Mouse (Mus musculus) limb, embryonic 11.5 days (tissue): ENCODE data around the gene Tnfsf11. TPM values are rescaled to one million over a fixed set of nuclear protein-coding genes. Genes with fewer than 3 reads are reported as not detected.

ENCODE experiments used
- ATAC-seq: fragments of 200-750 bp; cut with Nextera tagmentation; 2 replicates; pipeline ENCODE4 v1.8.0; 2017; ENCODE audit warnings: low read depth; ENCODE audit not compliant: insufficient number of reproducible peaks, low FRiP score, low TSS enrichment
- DNase-seq: peaks from one replicate; pipeline ENCODE4 v3.0.0-alpha.2; 2015; ENCODE audit warnings: low spot score
- H3K27ac ChIP-seq: fragments of 300-500 bp; sonication (generic); replicated peaks from 2 replicates; pipeline ENCODE4 v1.5.1; 2014; ENCODE audit warnings: low read depth, mild to moderate bottlenecking, low read length
- H3K27me3 ChIP-seq: fragments of 300-500 bp; sonication (generic); 2 replicates; pipeline ENCODE4 v1.6.1; 2014; ENCODE audit warnings: mild to moderate bottlenecking, low read length, mixed read lengths; ENCODE audit not compliant: control insufficient read depth, insufficient read depth
- H3K36me3 ChIP-seq: fragments of 300-500 bp; sonication (generic); 2 replicates; pipeline ENCODE4 v1.6.1; 2014; ENCODE audit warnings: mild to moderate bottlenecking, low read length, moderate library complexity, mixed read lengths; ENCODE audit not compliant: control insufficient read depth, insufficient read depth
- H3K4me1 ChIP-seq: fragments of 300-500 bp; sonication (generic); 2 replicates; pipeline ENCODE4 v1.6.1; 2014; ENCODE audit warnings: low read length, mixed read lengths; ENCODE audit not compliant: control insufficient read depth, insufficient read depth
- H3K4me2 ChIP-seq: fragments of 300-500 bp; sonication (generic); 2 replicates; pipeline ENCODE4 v1.6.1; 2014; ENCODE audit warnings: low read depth, mild to moderate bottlenecking, moderate library complexity; ENCODE audit not compliant: severe bottlenecking
- H3K4me3 ChIP-seq: fragments of 300-500 bp; sonication (generic); 2 replicates; pipeline ENCODE4 v1.5.1; 2014; ENCODE audit warnings: low read depth, low read length
- H3K9ac ChIP-seq: fragments of 300-500 bp; sonication (generic); 2 replicates; pipeline ENCODE4 v1.6.1; 2014; ENCODE audit warnings: mild to moderate bottlenecking, low read length
- H3K9me3 ChIP-seq: fragments of 300-500 bp; sonication (generic); 2 replicates; pipeline ENCODE4 v1.6.1; 2016; ENCODE audit warnings: low read length; ENCODE audit not compliant: control insufficient read depth
- WGBS: fragments of 180-500 bp; shearing (Covaris S2); extraction: QIAGEN DNeasy Blood & Tissue Kit; methylation state at CpG from one replicate; pipeline ENCODE4 v1.1.7; 2014; 5-methylcytosine and 5-hydroxymethylcytosine counted together
- microRNA-seq: library from miRNA; unstranded; fragments of <30 nt; microRNA quantifications from one replicate; pipeline ENCODE4, GENCODE M21; 2016
- polyA plus RNA-seq: library from polyadenylated mRNA; unstranded; fragments of >200 nt; fragmentation: Nextera tagmentation; extraction: Ambion mirVana; gene quantifications from 2 replicates; pipeline ENCODE4 v1.2.1, GENCODE M21; 2014

Gene Tnfsf11
- polyA plus RNA-seq, 1 experiment from 2014 or later, result not detected

DNA sequence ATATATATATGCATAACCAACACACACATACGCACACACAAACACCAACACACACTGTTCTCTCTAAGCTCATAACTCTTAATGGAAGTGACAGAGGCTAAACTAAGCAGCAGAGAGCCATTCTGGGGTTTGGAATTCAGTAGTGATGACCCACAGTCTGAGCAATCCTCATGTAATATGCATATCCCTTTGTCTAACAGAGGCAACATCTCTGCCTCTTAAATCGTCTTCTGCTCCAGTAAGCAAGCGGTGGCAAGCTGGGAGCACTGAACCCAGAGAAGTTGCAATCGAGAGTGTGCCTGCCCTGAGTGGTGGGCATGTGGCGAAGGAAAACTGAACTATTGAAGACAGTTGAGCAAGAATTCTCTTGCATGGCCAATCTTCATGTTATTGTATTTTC, 61.2 kb downstream of the Tnfsf11 start:
- no peak overlapping the region for H3K4me2 ChIP-seq
- H3K4me3 ChIP-seq, result no peak overlapping the region
- WGBS, result 90% methylated on average over 5 of the region's 5 CpGs
- H3K9ac ChIP-seq, result no peak overlapping the region
- no peaks in the 10 kb centered on the region for H3K4me1 ChIP-seq
- H3K27ac ChIP-seq, result no peak overlapping the region
- H3K27me3 ChIP-seq, result no peaks in the 10 kb centered on the region
- no peak for DNase-seq
- H3K9me3 ChIP-seq, result no peaks in the 10 kb centered on the region
- no peaks in the 10 kb centered on the region for H3K36me3 ChIP-seq
- no peak for ATAC-seq

DNA sequence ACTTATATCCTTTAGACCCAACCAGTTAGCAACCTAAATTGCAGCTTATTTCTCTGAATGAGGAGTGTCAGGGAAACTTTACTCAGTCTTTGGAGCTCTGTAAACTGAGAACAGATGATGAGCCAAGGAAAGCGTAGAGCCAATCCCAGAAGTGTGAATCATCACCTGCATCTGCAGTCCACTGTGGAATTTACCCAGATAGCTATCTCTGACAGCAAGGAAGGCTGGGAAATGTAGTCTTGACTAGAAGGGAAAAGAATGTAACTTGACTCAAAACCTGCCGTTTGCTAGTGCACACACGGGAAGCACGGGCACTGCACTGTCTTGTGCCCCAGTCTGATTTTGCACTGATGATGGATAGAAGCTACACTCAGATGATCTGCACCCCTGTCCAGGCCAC, 63.0 kb downstream of the Tnfsf11 start:
- WGBS, result 54% methylated on average over 4 of the region's 4 CpGs

DNA sequence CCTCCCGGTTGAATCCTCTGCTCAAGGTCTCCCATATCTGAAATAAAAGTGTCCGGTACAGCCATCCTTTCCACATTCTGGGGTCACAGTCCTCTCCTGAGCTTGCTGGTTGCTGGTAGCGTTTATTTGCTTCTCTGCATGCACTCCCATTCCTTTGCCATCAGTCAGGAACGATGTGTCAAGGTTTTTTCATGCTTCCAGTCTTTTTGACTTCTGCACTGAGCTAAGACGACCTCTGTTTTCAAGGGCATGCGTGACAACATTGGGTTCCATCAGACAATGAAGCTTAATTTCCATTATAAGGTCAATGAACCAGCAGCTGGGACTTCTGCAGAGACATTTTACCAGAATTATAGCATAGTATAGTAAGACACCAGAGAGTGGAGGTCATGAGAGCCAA, 68.5 kb downstream of the Tnfsf11 start:
- Histone ChIP-seq H3K9me3 (no peaks in the 10 kb centered on the region), H3K9ac (no peak overlapping the region), H3K4me2 (no peak overlapping the region), H3K27me3 (no peaks in the 10 kb centered on the region), H3K36me3 (no peaks in the 10 kb centered on the region), H3K4me3 (no peak overlapping the region), H3K27ac (no peak overlapping the region), H3K4me1 (no peaks in the 10 kb centered on the region)
- DNase-seq (no peak), ATAC-seq (no peak)
- 85% methylated on average over 6 of the region's 6 CpGs for whole genome bisulfite sequencing

More for the DNA sequence above, 63.0 kb downstream of the Tnfsf11 start:
- H3K36me3 ChIP-seq, result no peaks in the 10 kb centered on the region
- no peak overlapping the region for H3K27ac ChIP-seq
- no peaks in the 10 kb centered on the region for H3K27me3 ChIP-seq
- H3K9ac ChIP-seq, result no peak overlapping the region
- no peaks in the 10 kb centered on the region for H3K9me3 ChIP-seq
- DNase-seq (no peak), ATAC-seq (no peak)
- no peak overlapping the region for H3K4me2 ChIP-seq
- H3K4me1 ChIP-seq, result no peaks in the 10 kb centered on the region
- H3K4me3 ChIP-seq, result no peak overlapping the region

DNA sequence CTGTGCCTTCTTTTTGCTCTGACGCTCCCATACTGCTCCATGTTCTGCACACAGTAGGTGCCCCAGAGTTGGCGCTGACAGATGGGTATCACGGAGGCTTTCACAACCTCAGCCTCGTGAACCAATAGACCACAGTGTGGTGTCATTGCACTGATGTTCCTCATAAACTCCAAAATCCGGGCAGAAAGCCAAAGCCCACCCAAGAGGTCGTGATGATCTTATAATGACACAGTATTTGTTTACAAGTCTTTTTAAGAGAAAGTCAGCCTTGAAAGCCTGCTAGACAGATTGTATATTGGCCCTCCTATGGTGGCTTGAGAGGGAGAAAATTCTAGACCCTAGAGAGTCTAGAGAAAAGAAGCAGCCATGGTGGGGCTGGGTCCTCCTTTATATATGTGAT, 70.6 kb downstream of the Tnfsf11 start:
- Histone ChIP-seq H3K36me3 (no peaks in the 10 kb centered on the region), H3K27ac (no peak overlapping the region), H3K9me3 (no peaks in the 10 kb centered on the region), H3K9ac (no peak overlapping the region), H3K27me3 (no peaks in the 10 kb centered on the region), H3K4me3 (no peak overlapping the region), H3K4me2 (no peak overlapping the region), H3K4me1 (no peaks in the 10 kb centered on the region)
- DNase-seq, result no peak
- 77% methylated on average over 6 of the region's 6 CpGs for WGBS
- ATAC-seq, result no peak

DNA sequence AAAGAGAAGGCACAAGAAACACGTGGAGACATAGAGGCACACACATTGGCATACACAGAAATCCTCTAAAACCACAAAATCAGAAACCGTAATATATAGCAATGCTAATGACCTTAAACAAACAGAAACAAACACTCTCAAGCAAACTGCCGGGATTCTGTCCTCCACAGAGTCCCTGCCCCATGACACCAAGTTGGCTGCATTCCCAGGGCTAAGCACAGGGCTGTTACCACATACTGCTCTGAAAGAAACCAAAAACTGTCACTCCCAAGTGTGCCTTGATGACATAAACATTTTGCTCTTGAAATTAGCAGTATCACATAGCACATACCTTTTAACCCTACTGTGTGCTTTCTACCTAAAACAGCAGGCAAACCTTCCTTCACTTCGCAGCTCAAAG, 71.7 kb downstream of the Tnfsf11 start:
- ATAC-seq (no peak), DNase-seq (no peak)
- WGBS, result 79% methylated on average over 4 of the region's 4 CpGs

DNA sequence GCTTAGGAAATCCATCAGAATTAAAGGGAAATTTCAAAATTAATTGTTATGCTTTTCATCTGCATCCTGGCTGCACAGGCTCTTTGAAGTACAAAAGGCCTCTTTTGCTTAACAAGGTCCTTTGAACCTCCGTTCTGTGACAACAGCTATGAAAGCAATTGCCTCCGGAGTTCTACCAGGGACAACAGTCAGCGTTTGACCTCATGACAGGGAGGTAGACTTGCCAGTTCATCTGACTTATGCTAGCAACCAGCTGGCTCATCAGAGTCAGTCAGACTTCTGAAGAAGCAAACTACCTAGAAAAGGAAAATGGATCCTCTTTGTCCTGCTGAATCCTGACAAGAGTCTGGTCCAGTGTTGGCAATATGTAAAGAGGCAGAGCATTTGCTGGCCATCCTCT, 72.5 kb downstream of the Tnfsf11 start:
- Histone ChIP-seq H3K4me2 (no peak overlapping the region), H3K9me3 (no peaks in the 10 kb centered on the region), H3K4me1 (no peaks in the 10 kb centered on the region), H3K36me3 (no peaks in the 10 kb centered on the region), H3K27ac (no peak overlapping the region), H3K27me3 (no peaks in the 10 kb centered on the region), H3K4me3 (no peak overlapping the region), H3K9ac (no peak overlapping the region)
- WGBS, result 14% methylated on average over 3 of the region's 3 CpGs
- ATAC-seq, result no peak
- no peak for DNase-seq

More for the DNA sequence above, 71.7 kb downstream of the Tnfsf11 start:
- H3K4me3 ChIP-seq, result no peak overlapping the region
- no peak overlapping the region for H3K9ac ChIP-seq
- H3K27me3 ChIP-seq, result no peaks in the 10 kb centered on the region
- H3K4me2 ChIP-seq, result no peak overlapping the region
- H3K27ac ChIP-seq, result no peak overlapping the region
- no peaks in the 10 kb centered on the region for H3K4me1 ChIP-seq
- no peaks in the 10 kb centered on the region for H3K36me3 ChIP-seq
- no peaks in the 10 kb centered on the region for H3K9me3 ChIP-seq

DNA sequence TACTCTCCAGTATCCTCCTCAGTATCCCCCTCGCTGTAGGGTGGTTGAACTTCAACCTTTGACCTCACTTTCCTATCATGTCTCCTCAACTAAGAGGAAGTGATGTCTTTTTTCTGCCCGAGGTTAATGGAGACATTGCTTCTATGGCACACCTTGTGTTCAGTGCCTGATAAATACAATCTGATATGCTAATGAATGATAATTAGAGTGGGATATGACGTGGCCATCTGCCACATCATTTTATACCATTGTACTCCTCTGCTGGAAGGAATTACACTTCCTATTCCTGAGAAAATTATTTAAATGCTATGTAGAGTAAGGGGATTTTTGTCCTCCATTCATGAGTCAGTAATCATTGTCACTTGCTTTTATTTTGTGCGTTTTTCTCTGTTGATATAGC, 78.8 kb downstream of the Tnfsf11 start:
- no peak for ATAC-seq
- Histone ChIP-seq H3K9ac (no peak overlapping the region), H3K4me3 (no peak overlapping the region), H3K9me3 (no peaks in the 10 kb centered on the region), H3K4me1 (no peaks in the 10 kb centered on the region), H3K27ac (no peak overlapping the region), H3K4me2 (no peak overlapping the region), H3K36me3 (no peaks in the 10 kb centered on the region), H3K27me3 (no peaks in the 10 kb centered on the region)
- DNase-seq, result no peak
- WGBS, result 77% methylated on average over 4 of the region's 4 CpGs

Small RNAs within 50 kb of the gene (microRNA-seq; reads per million reads assigned to microRNA genes)
- gene Gm23652, result not detected

Other genes starting within 250 kb of the Tnfsf11 start
- not detected in 2 replicates for gene Fam216b, start 219.0 kb downstream of the Tnfsf11 start, polyA plus RNA-seq
- 18.4 and 19.2 TPM in 2 replicates for gene Akap11, start 228.8 kb upstream of the Tnfsf11 start, polyA plus RNA-seq